In the genomic region with DNA sequence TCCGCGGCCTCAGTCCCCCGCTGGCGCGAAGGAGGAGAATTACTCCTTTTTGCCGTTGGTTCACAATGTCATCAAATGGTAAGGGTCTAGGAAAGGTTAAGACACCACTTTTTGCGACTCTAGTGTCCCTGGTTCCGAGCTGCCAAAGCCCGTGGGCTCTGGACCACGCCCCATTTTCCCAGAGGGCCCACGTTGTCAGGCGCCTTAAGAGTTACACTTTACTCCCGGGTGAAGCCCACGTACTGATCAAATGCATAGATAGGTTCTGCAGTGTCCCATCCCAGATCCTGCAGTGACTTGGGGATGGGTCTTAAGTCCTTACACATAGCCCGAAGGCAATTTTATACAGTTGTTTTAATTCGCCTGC, we compare ENCODE assay signal across 8 mouse cellular contexts. TPM values are rescaled to one million over a fixed set of nuclear protein-coding genes. Genes with fewer than 3 reads are reported as not detected.
DNase-seq lines count a peak whose midpoint lies in the region; ATAC-seq and TF ChIP-seq lines count a peak whose summit lies in the region.

No protein-coding gene starts in this region.

- H3K4me1 ChIP-seq in lung, embryonic 14.5 days (ENCODE audit: insufficient read depth), result no peaks in the 10 kb centered on the region
- peaks cover 22% of the 10 kb centered on the region for H3K4me1 ChIP-seq in hindbrain, embryonic 13.5 days (replicated peaks)

- TF ChIP-seq CTCF in lung, embryonic 14.5 days (IDR thresholded peaks at IDR 0.05; ENCODE audit: low read depth), result no peak

- ATAC-seq in lung, embryonic 14.5 days (ENCODE audit: insufficient read depth), result peak; percentile 62
- ATAC-seq in hindbrain, embryonic 13.5 days (ENCODE audit: low FRiP score), result peak; percentile 56
- peak; percentile 38; the same call in 1 of the 2 replicates for ATAC-seq in megakaryocyte progenitor cell, adult 5-6 weeks (replicated peaks; ENCODE audit: poor library complexity)

- WGBS in lung, embryonic 14.5 days, result 2% methylated on average over 16 of the region's 16 CpGs
- 3% methylated on average over 16 of the region's 16 CpGs for WGBS in hindbrain, embryonic 13.5 days

- DNase-seq in lung, embryonic 14.5 days, result peak; percentile 52
- no peak for DNase-seq in lung, postnatal 25 days (ENCODE audit: low spot score)
- peak; percentile 33 for DNase-seq in c-Kit-negative CD71-positive TER-119-positive erythroid progenitor cells, embryonic 14.5 days (ENCODE audit: low read depth, low spot score)
- DNase-seq in T-cell, adult 2 months (ENCODE audit: low spot score), result no peak
- DNase-seq in thymus, postnatal 4 days, result no peak
- DNase-seq in urinary bladder, adult 2 months (ENCODE audit: low spot score), result no peak

- H3K27ac ChIP-seq in lung, embryonic 14.5 days (ENCODE audit: low read depth), result peak overlapping the region; percentile 84
- peak overlapping the region; percentile 86 for H3K27ac ChIP-seq in hindbrain, embryonic 13.5 days

- peak overlapping the region; percentile 100 for H3K4me3 ChIP-seq in lung, embryonic 14.5 days (ENCODE audit: low read depth, low read length)
- H3K4me3 ChIP-seq in hindbrain, embryonic 13.5 days, result peak overlapping the region; percentile 96

- peak overlapping the region; percentile 96 for H3K9ac ChIP-seq in lung, embryonic 14.5 days
- H3K9ac ChIP-seq in hindbrain, embryonic 13.5 days, result peak overlapping the region; percentile 97

- peak overlapping the region; percentile 88 for H3K4me2 ChIP-seq in lung, embryonic 14.5 days
- H3K4me2 ChIP-seq in hindbrain, embryonic 13.5 days, result peak overlapping the region; percentile 68

- H3K36me3 ChIP-seq in lung, embryonic 14.5 days (ENCODE audit: insufficient read depth), result peaks cover 5% of the 10 kb centered on the region; the same call in 1 of the 2 replicates
- H3K36me3 ChIP-seq in hindbrain, embryonic 13.5 days, result no peaks in the 10 kb centered on the region

- no peaks in the 10 kb centered on the region for H3K9me3 ChIP-seq in lung, embryonic 14.5 days (ENCODE audit: low read depth, low read length)
- H3K9me3 ChIP-seq in hindbrain, embryonic 13.5 days, result no peaks in the 10 kb centered on the region

- no peaks in the 10 kb centered on the region for H3K27me3 ChIP-seq in lung, embryonic 14.5 days (ENCODE audit: insufficient read depth, low read length)
- no peaks in the 10 kb centered on the region for H3K27me3 ChIP-seq in hindbrain, embryonic 13.5 days

RNA-seq across cellular contexts. Expression of gene Med9, which starts 0.4 kb away (rescaled TPM):
- 48.9 and 50.4 TPM in 2 replicates for polyA plus RNA-seq in lung, embryonic 14.5 days (2014; fragmentation: Nextera tagmentation; extraction: Ambion mirVana)
- polyA plus RNA-seq in hindbrain, embryonic 13.5 days (2015; fragmentation: Nextera tagmentation; extraction: Ambion mirVana), result 33.9 and 34.1 TPM in 2 replicates
- total RNA-seq in megakaryocyte progenitor cell, adult 5-6 weeks (2015), result 19.1 and 19.8 TPM in 2 replicates
- total RNA-seq in megakaryocyte progenitor cell, adult 5-6 weeks (2017), result 18.1 and 26.1 TPM in 2 replicates
- 19.9 and 23.0 TPM in 2 replicates for polyA plus RNA-seq in urinary bladder, adult 2 months (2012; rRNA removed)

RNA-seq across cellular contexts. Expression of gene Rasd1, which starts 16.4 kb away (rescaled TPM):
- 1.7 and 2.2 TPM in 2 replicates for polyA plus RNA-seq in lung, embryonic 14.5 days (2014; fragmentation: Nextera tagmentation; extraction: Ambion mirVana)
- 0.93 and 1.2 TPM in 2 replicates for polyA plus RNA-seq in hindbrain, embryonic 13.5 days (2015; fragmentation: Nextera tagmentation; extraction: Ambion mirVana)
- 0.72 and 1.4 TPM in 2 replicates for total RNA-seq in megakaryocyte progenitor cell, adult 5-6 weeks (2015)
- 0.10 TPM in 1 of 2 replicates, not detected in the other for total RNA-seq in megakaryocyte progenitor cell, adult 5-6 weeks (2017)
- polyA plus RNA-seq in urinary bladder, adult 2 months (2012; rRNA removed), result 3.3 and 4.8 TPM in 2 replicates

Comparison
In these comparisons a context has a peak if more than half of its experiments do, and no peak if none do; other contexts are left out.
1. DNase-seq: peak in lung, embryonic 14.5 days (single experiment) and c-Kit-negative CD71-positive TER-119-positive erythroid progenitor cells, embryonic 14.5 days (single experiment); none in lung, postnatal 25 days (single experiment), T-cell, adult 2 months (single experiment), thymus, postnatal 4 days (single experiment) and urinary bladder, adult 2 months (single experiment).
2. Peak in every context shown above with its lines, with median percentiles within 50 percentile points of each other: ATAC-seq.